Mouse (Mus musculus): Measurements from ENCODE around the gene Repin1.

GRCm38 (mm10) chr6:48637811-48638500 lies 44.3 kb downstream of the Repin1 start:
- no peak for TF ChIP-seq CTCF (IDR thresholded peaks at IDR 0.05; ENCODE audit: extremely low read depth, insufficient read depth, low read length)
- no peak for TF ChIP-seq POLR2A (IDR thresholded peaks at IDR 0.05; ENCODE audit: extremely low read depth, insufficient read depth, low read length)
